Mouse (Mus musculus) embryonic fibroblast, embryonic 13.5 days (primary cell): Measurements from ENCODE around the gene Mapk1ip1. TPM values are rescaled to one million over a fixed set of nuclear protein-coding genes. Genes with fewer than 3 reads are reported as not detected.

Source experiments
- H3K27ac ChIP-seq: 2 replicates; pipeline ENCODE4 v1.5.1; 2012; ENCODE audit warnings: low read length, control low read depth, inconsistent platforms; ENCODE audit not compliant: insufficient read depth
- H3K4me1 ChIP-seq: 2 replicates; pipeline ENCODE4 v1.6.1; 2011; ENCODE audit warnings: low read length; ENCODE audit not compliant: control insufficient read depth, insufficient read depth
- H3K4me3 ChIP-seq: 2 replicates; pipeline ENCODE4 v1.5.1; 2011; ENCODE audit warnings: mild to moderate bottlenecking, control low read depth, low read length; ENCODE audit not compliant: insufficient read depth
- CTCF ChIP-seq: IDR thresholded peaks from 2 replicates; pipeline ENCODE4 v1.5.1; 2011; ENCODE audit warnings: mild to moderate bottlenecking, control low read depth, low read length, moderate library complexity, borderline replicate concordance; ENCODE audit not compliant: insufficient read depth
- POLR2A ChIP-seq: IDR thresholded peaks from 2 replicates; pipeline ENCODE4 v1.6.1; 2011; ENCODE audit warnings: low read depth, mild to moderate bottlenecking, control low read depth, low read length, moderate library complexity
- polyA plus RNA-seq: library from polyadenylated mRNA; stranded (reverse); fragments of >200 nt; gene quantifications from 2 replicates; pipeline ENCODE4 v1.2.4, GENCODE M21; 2011; ENCODE audit warnings: low read depth; ENCODE audit not compliant: missing spikeins, insufficient read length

Mapk1ip1 gene
- polyA plus RNA-seq, 1 experiment, result 12.4 TPM

DNA sequence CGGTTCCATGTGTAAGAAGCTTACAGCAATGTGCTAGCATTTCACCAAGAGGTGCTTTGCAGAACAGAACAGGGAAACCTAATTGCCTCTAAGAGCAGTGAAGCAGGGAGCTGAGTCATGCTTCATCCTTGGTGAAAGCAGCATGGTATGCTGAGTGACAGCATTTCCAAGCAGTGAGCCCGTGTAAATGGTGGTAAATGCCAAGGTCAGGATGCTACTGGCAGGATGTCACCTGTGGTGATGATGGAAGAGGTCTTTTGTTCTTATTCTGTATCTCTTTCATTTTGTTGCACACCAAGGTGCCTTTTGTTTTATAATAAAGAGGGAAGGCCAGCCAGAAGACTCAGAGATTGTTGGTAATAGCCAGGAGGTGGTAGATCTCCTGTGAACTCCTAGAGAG lies 10.6 kb upstream of the Mapk1ip1 start:
- Histone ChIP-seq H3K27ac (no peak overlapping the region), H3K4me1 (peaks cover 2% of the 10 kb centered on the region; the same call in 1 of the 2 replicates), H3K4me3 (no peak overlapping the region)
- TF ChIP-seq POLR2A (no peak), CTCF (no peak)

DNA sequence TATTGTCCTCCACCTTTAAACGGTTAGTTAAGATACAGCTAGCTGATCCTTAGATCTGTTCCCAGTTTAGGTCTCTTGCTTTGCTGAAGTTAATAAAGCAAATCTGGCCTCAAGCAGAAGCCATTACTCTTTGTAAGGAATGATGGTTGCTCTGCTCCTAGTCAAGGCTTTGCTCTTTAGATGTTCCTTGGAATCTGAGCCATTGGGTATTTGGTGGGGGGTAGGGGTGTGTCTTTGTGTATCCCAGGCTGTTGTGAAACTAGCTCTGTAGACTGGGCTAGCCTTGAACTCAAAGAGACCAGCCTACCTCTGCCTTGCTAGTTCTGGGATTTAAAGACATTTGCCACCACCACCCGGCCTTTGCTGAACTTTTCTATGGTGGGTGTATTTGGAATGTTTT lies 8.1 kb upstream of the Mapk1ip1 start:
- Histone ChIP-seq H3K27ac (no peak overlapping the region), H3K4me3 (no peak overlapping the region), H3K4me1 (peaks cover 2% of the 10 kb centered on the region; the same call in 1 of the 2 replicates)
- no peak for TF ChIP-seq POLR2A
- no peak for TF ChIP-seq CTCF

DNA sequence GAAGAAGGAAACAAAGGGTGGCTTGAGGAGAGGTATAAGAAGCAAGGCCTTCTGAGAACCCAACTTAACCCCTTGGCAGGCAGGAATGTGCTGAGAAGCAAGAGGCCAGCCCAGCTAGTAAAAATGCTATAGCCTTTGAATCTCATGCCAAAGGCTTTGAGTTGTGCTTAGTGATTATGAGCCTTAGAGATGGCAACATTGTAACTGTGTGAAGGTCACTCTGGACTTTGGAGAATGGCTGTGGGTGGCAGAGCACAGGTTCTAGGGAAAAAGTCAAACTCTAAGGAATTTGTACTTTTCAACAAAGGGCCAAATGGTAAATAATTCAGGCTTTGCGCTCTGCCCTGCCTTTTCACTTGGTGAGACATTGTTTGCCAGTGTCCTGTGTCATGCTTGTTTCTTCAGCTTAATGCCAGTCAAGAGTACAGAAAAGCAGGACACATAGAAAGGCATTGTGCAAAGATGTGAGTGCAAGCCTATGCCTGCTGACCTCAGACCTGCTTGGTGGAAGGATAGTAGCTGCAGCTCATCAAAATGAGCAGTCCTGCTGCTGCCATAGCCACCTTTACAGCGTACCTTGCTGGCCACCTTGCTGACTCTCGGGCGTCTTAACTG lies 7.5 kb upstream of the Mapk1ip1 start:
- TF ChIP-seq CTCF (no peak), POLR2A (no peak)
- Histone ChIP-seq H3K4me1 (peaks cover 2% of the 10 kb centered on the region; the same call in 1 of the 2 replicates), H3K27ac (no peak overlapping the region), H3K4me3 (no peak overlapping the region)

DNA sequence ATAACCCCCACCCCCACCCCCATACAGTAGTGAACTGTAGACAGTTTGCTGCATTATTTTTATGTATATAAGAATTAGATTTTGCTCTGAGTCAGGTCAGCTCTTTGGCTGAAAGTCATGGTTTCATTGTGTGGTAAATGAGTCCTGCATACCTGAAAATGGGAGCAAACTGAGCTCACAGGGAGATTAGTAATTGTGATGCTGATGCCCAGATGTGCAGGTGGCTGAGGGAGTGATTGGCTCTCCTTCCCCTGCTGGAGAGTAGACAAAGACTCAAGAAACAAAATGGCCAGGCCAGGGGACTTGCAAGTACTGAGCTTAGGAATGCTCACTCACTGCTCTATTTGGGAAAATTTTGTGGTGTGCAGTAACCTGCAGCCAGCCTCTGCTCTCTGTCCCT lies 4.0 kb upstream of the Mapk1ip1 start:
- Histone ChIP-seq H3K4me3 (no peak overlapping the region), H3K4me1 (peaks cover 6% of the 10 kb centered on the region), H3K27ac (no peak overlapping the region)
- TF ChIP-seq CTCF (no peak), POLR2A (no peak)

- peaks cover 8% of the 10 kb centered on the region for H3K4me1 ChIP-seq
- H3K27ac ChIP-seq, result no peak overlapping the region
- peak overlapping the region; percentile 83 for H3K4me3 ChIP-seq
- TF ChIP-seq POLR2A (no peak), CTCF (no peak)
Observed at GRCm38 (mm10) chr7:138848028-138848920, 2.2 kb upstream of the Mapk1ip1 start.

DNA sequence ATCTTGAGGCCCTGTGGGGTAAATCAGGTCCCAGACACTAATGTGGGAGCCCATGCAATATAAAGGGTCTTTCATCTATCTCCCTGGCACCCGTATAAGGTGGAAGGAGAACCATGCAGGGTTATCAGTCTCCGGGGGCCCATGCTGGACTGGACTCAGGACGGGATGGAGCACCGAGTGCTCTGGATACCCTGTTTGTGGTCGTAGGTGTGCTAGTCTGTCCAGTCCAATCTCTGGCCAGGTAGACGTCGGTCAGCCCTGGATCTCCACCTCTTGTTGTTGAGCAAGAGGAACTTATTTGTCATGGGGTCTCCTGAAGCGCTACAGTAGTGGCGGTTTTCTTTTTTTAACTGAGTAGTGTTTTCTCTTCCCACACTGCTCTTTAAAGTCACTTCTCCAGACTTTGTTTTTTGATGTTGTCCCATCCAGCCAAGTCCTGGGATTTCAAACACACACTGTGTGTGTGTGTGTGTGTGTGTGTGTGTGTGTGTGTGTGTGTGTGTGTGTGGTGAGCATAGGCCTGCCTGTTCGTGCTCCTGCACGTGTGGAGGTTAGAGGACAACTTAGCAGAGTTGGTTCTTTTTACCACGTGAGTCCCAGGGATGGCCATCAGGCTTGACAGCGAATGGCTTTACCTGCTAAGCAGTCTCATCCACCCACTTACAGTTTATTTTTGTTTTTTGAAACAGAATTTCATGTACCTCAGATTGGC lies 1.4 kb upstream of the Mapk1ip1 start:
- peak overlapping the region; percentile 83 for H3K4me3 ChIP-seq
- TF ChIP-seq CTCF (no peak), POLR2A (no peak)
- H3K4me1 ChIP-seq, result peaks cover 8% of the 10 kb centered on the region
- H3K27ac ChIP-seq, result no peak overlapping the region

- H3K27ac ChIP-seq, result no peak overlapping the region
- TF ChIP-seq CTCF (no peak), POLR2A (no peak; the same call in 1 of the 2 replicates)
- peak overlapping the region; percentile 83 for H3K4me3 ChIP-seq
- H3K4me1 ChIP-seq, result peaks cover 11% of the 10 kb centered on the region
Observed at GRCm38 (mm10) chr7:138846502-138846991, 474 bp upstream of the Mapk1ip1 start.

- H3K4me3 ChIP-seq, result peak overlapping the region; percentile 97
- peaks cover 12% of the 10 kb centered on the region for H3K4me1 ChIP-seq
- TF ChIP-seq CTCF (no peak), POLR2A (no peak)
- no peak overlapping the region for H3K27ac ChIP-seq
Observed at GRCm38 (mm10) chr7:138845111-138845510, 962 bp downstream of the Mapk1ip1 start.

DNA sequence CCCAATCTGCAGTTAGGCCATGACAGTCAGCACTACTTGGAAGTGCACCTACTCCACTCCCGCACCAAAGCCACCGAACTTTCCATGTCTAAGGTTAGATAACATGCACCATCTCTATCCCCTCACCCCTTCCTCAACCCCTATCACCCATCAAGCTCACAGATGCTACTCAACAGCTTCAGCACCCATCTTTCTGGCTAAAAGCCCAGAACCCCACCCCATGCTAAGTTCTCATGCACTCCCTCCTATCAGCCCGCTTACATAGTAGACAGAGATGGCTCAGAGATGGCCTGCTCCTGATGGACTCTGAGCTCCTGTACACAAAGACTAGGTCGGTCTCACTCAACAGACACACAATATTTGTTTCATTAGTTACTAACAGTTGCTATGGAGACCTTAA lies 2.7 kb downstream of the Mapk1ip1 start:
- no peak for TF ChIP-seq CTCF
- no peak for TF ChIP-seq POLR2A
- no peak overlapping the region for H3K4me3 ChIP-seq
- H3K27ac ChIP-seq, result no peak overlapping the region
- H3K4me1 ChIP-seq, result peaks cover 11% of the 10 kb centered on the region
